25 mouse cellular contexts compared by ENCODE assay signal in the genomic region with DNA sequence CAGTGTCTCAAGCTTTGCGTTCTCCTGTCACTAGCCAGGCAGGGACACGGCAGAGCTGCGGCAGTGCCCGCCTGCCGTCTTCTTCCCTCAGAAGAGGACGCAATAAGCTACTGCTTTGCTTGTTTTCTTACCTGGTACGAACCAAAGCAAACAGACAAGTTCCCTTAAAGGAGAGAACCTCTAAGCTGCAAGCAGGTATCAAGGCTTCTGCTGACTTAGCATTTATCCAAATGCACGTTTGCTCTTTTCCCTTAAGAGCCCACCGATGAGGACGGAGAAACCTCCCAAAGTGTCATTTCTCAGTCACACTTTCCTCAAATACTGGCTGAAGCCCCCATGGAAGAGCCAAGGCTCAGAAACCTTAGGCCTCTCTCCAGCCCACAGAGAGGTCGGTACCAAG. TPM values are rescaled to one million over a fixed set of nuclear protein-coding genes. Genes with fewer than 3 reads are reported as not detected.
"Had no signal": no experiment of that assay in that cellular context is flagged by ENCODE, and none has a peak within 500 bp of the region (broad histone marks: within the 10 kb centered on the region; RNA-seq: fewer than 3 reads in every experiment).

No protein-coding gene starts in this region.

- DNase-seq: gastrocnemius, adult 2 months; gastrocnemius, postnatal 10 days; gastrocnemius, postnatal 25 days; heart, adult 18-20 months; heart, postnatal 4 days; kidney, adult 18-20 months; kidney, adult 8-10 months; kidney, postnatal 10 days; kidney, postnatal 25 days; kidney, postnatal 4 days; liver; liver, embryonic 13.5 days had no signal

- H3K4me3 ChIP-seq: gastrocnemius, adult 2 months; heart, embryonic 13.5 days; heart, embryonic 15.5 days; hindbrain, embryonic 10.5 days; hindbrain, embryonic 12.5 days; intestine, embryonic 15.5 days; layer of hippocampus, adult 2 months; left cerebral cortex, adult 2 months; limb, embryonic 10.5 days; limb, embryonic 12.5 days; liver, embryonic 13.5 days; liver, embryonic 15.5 days had no signal

- H3K27me3 ChIP-seq: heart, embryonic 13.5 days; heart, embryonic 15.5 days; hindbrain, embryonic 12.5 days; intestine, embryonic 15.5 days; limb, embryonic 12.5 days; liver, embryonic 13.5 days; liver, embryonic 15.5 days had no signal

- H3K36me3 ChIP-seq: intestine, embryonic 15.5 days had no signal

- H3K9me3 ChIP-seq: heart, embryonic 15.5 days; hindbrain, embryonic 10.5 days; hindbrain, embryonic 12.5 days; intestine, embryonic 15.5 days; limb, embryonic 10.5 days; liver, embryonic 13.5 days; liver, embryonic 15.5 days had no signal

- H3K9ac ChIP-seq: heart, embryonic 13.5 days; heart, embryonic 15.5 days; hindbrain, embryonic 12.5 days; hindbrain, embryonic 14.5 days; intestine, embryonic 15.5 days; limb, embryonic 12.5 days; liver, embryonic 13.5 days; liver, embryonic 15.5 days had no signal

- H3K4me1 ChIP-seq: hindbrain, embryonic 10.5 days; hindbrain, embryonic 12.5 days; intestine, embryonic 15.5 days; limb, embryonic 10.5 days had no signal

- H3K27ac ChIP-seq: gastrocnemius, adult 2 months; heart, embryonic 13.5 days; heart, embryonic 15.5 days; hindbrain, embryonic 10.5 days; hindbrain, embryonic 12.5 days; hindbrain, embryonic 14.5 days; intestine, embryonic 15.5 days; layer of hippocampus, adult 2 months; left cerebral cortex, adult 2 months; limb, embryonic 10.5 days; limb, embryonic 12.5 days; liver, embryonic 13.5 days; liver, embryonic 15.5 days had no signal

RNA-seq across cellular contexts. Expression of a gene that starts 46.1 kb away (rescaled TPM):
- total RNA-seq: layer of hippocampus, postnatal 25 days; left cerebral cortex, postnatal 14 days had no signal
